Mouse (Mus musculus) G1E (cell line): Measurements from ENCODE around the gene Ppm1b.

Experiments
- CTCF ChIP-seq: IDR thresholded peaks from 2 replicates; pipeline ENCODE4 v1.5.1; 2012; ENCODE audit warnings: low read depth, low read length, inconsistent platforms, mixed read lengths
- GATA1 ChIP-seq: IDR thresholded peaks from 2 replicates; pipeline ENCODE4 v1.6.1; 2012; ENCODE audit warnings: borderline replicate concordance, low read length, inconsistent platforms, mixed read lengths
- TAL1 ChIP-seq: conservative IDR thresholded peaks from 2 replicates; pipeline ENCODE4 v1.6.1; 2012; ENCODE audit warnings: low read depth, low read length, inconsistent platforms, mixed read lengths

DNA sequence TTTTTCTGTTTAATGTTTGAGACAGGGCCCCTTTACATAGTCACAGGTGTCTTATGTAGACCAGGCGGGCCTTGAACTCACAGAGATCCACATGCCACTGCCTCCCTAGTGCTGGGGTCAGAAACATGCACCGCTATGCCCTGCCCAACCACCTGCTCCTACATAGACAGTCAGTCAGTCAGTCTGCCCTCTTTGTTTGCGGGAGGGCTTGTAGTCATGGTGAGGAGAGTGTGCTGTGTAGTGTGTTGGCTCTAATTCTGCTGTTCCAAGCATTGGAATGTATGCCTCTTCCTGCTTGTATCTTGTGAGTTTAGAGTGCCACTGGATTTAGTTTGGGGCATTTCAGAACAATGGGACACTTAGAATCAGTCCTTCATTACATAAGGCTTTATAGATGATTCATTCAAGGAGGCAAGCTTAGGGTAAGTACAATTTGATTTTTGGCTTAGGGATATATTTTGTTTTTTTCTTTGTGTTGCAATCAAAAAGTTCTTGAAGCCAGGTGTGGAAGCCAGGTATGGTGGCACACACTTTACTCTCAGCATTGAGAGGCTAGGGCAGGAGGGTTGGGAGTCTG is 31.4 kb downstream of the Ppm1b start:
- TF ChIP-seq CTCF = no peak
- no peak for TF ChIP-seq TAL1
- TF ChIP-seq GATA1 = no peak
